ENCODE assay signal across 27 mouse cellular contexts in the genomic region with DNA sequence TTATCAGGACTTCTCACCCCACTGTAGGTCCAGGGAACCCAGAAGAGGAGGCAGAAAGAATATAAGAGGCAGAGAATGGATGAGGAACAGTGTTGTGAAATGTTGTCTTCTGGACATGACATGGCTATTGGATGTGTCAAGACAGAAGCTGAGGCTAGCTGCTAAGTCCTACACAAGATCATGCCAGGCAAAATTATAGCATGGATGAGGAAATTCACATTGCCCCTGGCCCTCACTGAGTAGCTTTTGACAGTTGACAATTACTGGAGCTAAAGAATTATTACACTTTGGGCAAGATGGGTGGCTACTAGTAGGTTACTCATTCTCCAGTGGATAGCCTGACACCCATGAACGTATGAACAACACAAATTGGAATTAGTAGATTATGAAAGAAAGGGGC. TPM values are rescaled to one million over a fixed set of nuclear protein-coding genes. Genes with fewer than 3 reads are reported as not detected.
"Had no signal": no experiment of that assay in that cellular context is flagged by ENCODE, and none has a peak within 500 bp of the region (broad histone marks: within the 10 kb centered on the region; RNA-seq: fewer than 3 reads in every experiment).

No protein-coding gene starts in this region.

- DNase-seq: left cerebral cortex, postnatal 4 days; liver; liver, embryonic 13.5 days; liver, postnatal 0 days; lung, adult 18-20 months; lung, adult 2 months; lung, embryonic 14.5 days; lung, postnatal 10 days; lung, postnatal 14 days; lung, postnatal 36 days; lung, postnatal 4 days; midbrain, embryonic 14.5 days had no signal

RNA-seq across cellular contexts. Expression of gene Frmpd2, which starts 55.8 kb away (rescaled TPM):
- polyA plus RNA-seq: limb, embryonic 10.5 days; limb, embryonic 12.5 days; limb, embryonic 13.5 days; limb, embryonic 15.5 days; liver, adult 2 months; liver, embryonic 11.5 days; liver, embryonic 12.5 days; liver, embryonic 13.5 days; liver, embryonic 14.5 days; liver, embryonic 15.5 days; liver, embryonic 16.5 days; liver, postnatal 0 days; lung, embryonic 14.5 days; macrophage; midbrain, embryonic 10.5 days; midbrain, embryonic 12.5 days; myocyte; neural tube, embryonic 11.5 days had no signal
